Mouse (Mus musculus) hindbrain, embryonic 11.5 days (tissue): ENCODE measurements around the gene Sh3glb1. TPM values are rescaled to one million over a fixed set of nuclear protein-coding genes. Genes with fewer than 3 reads are reported as not detected.

Experiments
- ATAC-seq: fragments of 200-750 bp; cut with Nextera tagmentation; 2 replicates; pipeline ENCODE4 v1.8.0; 2017; ENCODE audit warnings: mild to moderate bottlenecking, moderate TSS enrichment, moderate library complexity; ENCODE audit not compliant: low FRiP score
- DNase-seq: peaks from one replicate; pipeline ENCODE4 v3.0.0-alpha.2; 2015; ENCODE audit warnings: low spot score
- H3K27ac ChIP-seq: fragments of 300-500 bp; sonication (generic); 2 replicates; pipeline ENCODE4 v1.5.1; 2014; ENCODE audit warnings: mild to moderate bottlenecking, low read depth, low read length
- H3K27me3 ChIP-seq: fragments of 300-500 bp; sonication (generic); 2 replicates; pipeline ENCODE4 v1.6.1; 2014; ENCODE audit warnings: mild to moderate bottlenecking, low read length, moderate library complexity, mixed read lengths; ENCODE audit not compliant: control insufficient read depth, insufficient read depth
- H3K36me3 ChIP-seq: fragments of 300-500 bp; sonication (generic); 2 replicates; pipeline ENCODE4 v1.6.1; 2014; ENCODE audit warnings: mild to moderate bottlenecking, low read length, moderate library complexity, mixed read lengths; ENCODE audit not compliant: control insufficient read depth, insufficient read depth
- H3K4me1 ChIP-seq: fragments of 300-500 bp; sonication (generic); replicated peaks from 2 replicates; pipeline ENCODE4 v1.6.1; 2014; ENCODE audit warnings: low read length, mixed read lengths; ENCODE audit not compliant: control insufficient read depth, insufficient read depth
- H3K4me2 ChIP-seq: fragments of 300-500 bp; sonication (generic); replicated peaks from 2 replicates; pipeline ENCODE4 v1.6.1; 2014; ENCODE audit warnings: mild to moderate bottlenecking, low read depth, low read length
- H3K4me3 ChIP-seq: fragments of 300-500 bp; sonication (generic); 2 replicates; pipeline ENCODE4 v1.5.1; 2014; ENCODE audit warnings: low read depth, low read length
- H3K9ac ChIP-seq: fragments of 300-500 bp; sonication (generic); 2 replicates; pipeline ENCODE4 v1.6.1; 2014; ENCODE audit warnings: low read depth, low read length
- H3K9me3 ChIP-seq: fragments of 300-500 bp; sonication (generic); 2 replicates; pipeline ENCODE4 v1.6.1; 2016; ENCODE audit warnings: low read length; ENCODE audit not compliant: control insufficient read depth
- WGBS: fragments of 180-500 bp; shearing (Covaris S2); extraction: QIAGEN DNeasy Blood & Tissue Kit; methylation state at CpG from one replicate; pipeline ENCODE4 v1.1.7; 2014; 5-methylcytosine and 5-hydroxymethylcytosine counted together
- polyA plus RNA-seq: library from polyadenylated mRNA; unstranded; fragments of >200 nt; fragmentation: Nextera tagmentation; extraction: Ambion mirVana; gene quantifications from 2 replicates; pipeline ENCODE4 v1.2.1, GENCODE M21; 2014

Sh3glb1 gene
- polyA plus RNA-seq, 1 experiment from 2014 or later = 108 TPM

DNA sequence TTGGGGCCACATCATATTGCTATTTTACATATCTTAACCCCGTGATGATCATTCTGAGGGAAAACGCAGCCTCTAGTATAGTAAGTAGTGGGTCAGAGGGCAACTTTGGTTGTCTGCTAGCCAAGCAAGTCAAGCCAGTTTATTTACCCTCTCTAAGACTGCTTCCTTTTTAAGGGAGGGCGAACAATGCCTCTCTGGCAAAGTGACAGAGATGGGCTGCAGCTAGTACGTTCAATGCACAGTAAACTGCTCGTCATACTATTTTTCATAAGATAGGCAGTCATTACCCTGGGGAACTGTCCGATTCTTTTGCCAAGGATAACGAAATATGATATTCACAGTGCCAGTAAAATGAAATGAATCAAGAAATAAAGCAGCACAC, 1.4 kb downstream of the Sh3glb1 start:
- ATAC-seq (no peak), DNase-seq (peak; percentile 18)
- Histone ChIP-seq H3K4me1 (0 out of 2 replicates have a peak, but pooled peaks cover 2% of the 10 kb centered on the region), H3K27me3 (no peaks in the 10 kb centered on the region), H3K9me3 (no peaks in the 10 kb centered on the region), H3K4me3 (peak overlapping the region; percentile 80), H3K36me3 (no peaks in the 10 kb centered on the region), H3K27ac (no peak overlapping the region), H3K9ac (peak overlapping the region; percentile 37; the same call in 1 of the 2 replicates), H3K4me2 (peak overlapping the region; percentile 43)
- WGBS = 25% methylated on average over 7 of the region's 7 CpGs

- H3K4me2 ChIP-seq = 0 out of 2 replicates have a peak overlapping the region, but pooled peaks have one; percentile 11
- 0 out of 2 replicates have a peak, but pooled peaks cover 2% of the 10 kb centered on the region for H3K4me1 ChIP-seq
- WGBS = 88% methylated on average over 6 of the region's 6 CpGs
- no peak overlapping the region for H3K27ac ChIP-seq
- no peak overlapping the region for H3K4me3 ChIP-seq
- DNase-seq (no peak), ATAC-seq (no peak)
- no peaks in the 10 kb centered on the region for H3K9me3 ChIP-seq
- H3K9ac ChIP-seq = no peak overlapping the region
- no peaks in the 10 kb centered on the region for H3K27me3 ChIP-seq
- no peaks in the 10 kb centered on the region for H3K36me3 ChIP-seq
Measured at GRCm38 (mm10) chr3:144717835-144718234, 2.3 kb downstream of the Sh3glb1 start.

- H3K9me3 ChIP-seq = no peaks in the 10 kb centered on the region
- no peaks in the 10 kb centered on the region for H3K27me3 ChIP-seq
- DNase-seq = no peak
- no peaks in the 10 kb centered on the region for H3K36me3 ChIP-seq
- 0 out of 2 replicates have a peak, but pooled peaks cover 2% of the 10 kb centered on the region for H3K4me1 ChIP-seq
- 90% methylated on average over 3 of the region's 3 CpGs for WGBS
- no peak overlapping the region for H3K9ac ChIP-seq
- H3K4me2 ChIP-seq = no peak overlapping the region
- no peak overlapping the region for H3K27ac ChIP-seq
- H3K4me3 ChIP-seq = no peak overlapping the region
- no peak for ATAC-seq
Measured at GRCm38 (mm10) chr3:144717121-144717520, 3.0 kb downstream of the Sh3glb1 start.

GRCm38 (mm10) chr3:144715901-144716300, 4.2 kb downstream of the Sh3glb1 start:
- H3K4me2 ChIP-seq = no peak overlapping the region
- H3K27me3 ChIP-seq = no peaks in the 10 kb centered on the region
- ATAC-seq (no peak), DNase-seq (no peak)
- H3K27ac ChIP-seq = no peak overlapping the region
- H3K4me1 ChIP-seq = 0 out of 2 replicates have a peak, but pooled peaks cover 2% of the 10 kb centered on the region
- no peak overlapping the region for H3K4me3 ChIP-seq
- no peaks in the 10 kb centered on the region for H3K9me3 ChIP-seq
- 74% methylated on average over 9 of the region's 9 CpGs for WGBS
- H3K9ac ChIP-seq = no peak overlapping the region
- no peaks in the 10 kb centered on the region for H3K36me3 ChIP-seq

DNA sequence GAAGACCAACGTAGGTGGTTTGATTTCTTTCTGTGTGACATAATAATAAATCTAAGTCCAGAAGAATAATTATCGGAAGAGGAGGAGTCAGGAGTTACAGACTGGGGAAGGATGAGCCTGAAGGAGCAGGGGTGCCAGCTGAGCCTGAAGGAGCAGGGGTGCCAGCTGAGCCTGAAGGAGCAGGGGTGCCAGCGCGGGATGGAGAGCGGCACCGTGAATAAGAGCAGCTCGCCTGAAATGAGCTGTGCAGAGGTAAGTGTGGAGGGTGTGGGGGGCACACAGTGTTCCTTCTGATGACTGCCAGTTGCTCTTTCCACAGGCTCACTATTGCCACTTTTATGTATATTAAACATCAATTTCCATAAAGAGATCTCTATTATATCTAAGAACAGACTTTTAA, 5.1 kb downstream of the Sh3glb1 start:
- H3K9me3 ChIP-seq = no peaks in the 10 kb centered on the region
- ATAC-seq (no peak), DNase-seq (no peak)
- H3K27me3 ChIP-seq = no peaks in the 10 kb centered on the region
- no peak overlapping the region for H3K9ac ChIP-seq
- H3K4me2 ChIP-seq = no peak overlapping the region
- 0 out of 2 replicates have a peak, but pooled peaks cover 2% of the 10 kb centered on the region for H3K4me1 ChIP-seq
- no peak overlapping the region for H3K4me3 ChIP-seq
- 92% methylated on average over 7 of the region's 7 CpGs for WGBS
- no peaks in the 10 kb centered on the region for H3K36me3 ChIP-seq
- H3K27ac ChIP-seq = no peak overlapping the region

GRCm38 (mm10) chr3:144714606-144715005, 5.5 kb downstream of the Sh3glb1 start:
- no peak for ATAC-seq
- H3K4me3 ChIP-seq = no peak overlapping the region
- no peak overlapping the region for H3K27ac ChIP-seq
- no peaks in the 10 kb centered on the region for H3K9me3 ChIP-seq
- H3K4me1 ChIP-seq = 0 out of 2 replicates have a peak, but pooled peaks cover 2% of the 10 kb centered on the region
- WGBS = 92% methylated on average over 8 of the region's 8 CpGs
- no peak overlapping the region for H3K4me2 ChIP-seq
- no peaks in the 10 kb centered on the region for H3K36me3 ChIP-seq
- no peaks in the 10 kb centered on the region for H3K27me3 ChIP-seq
- no peak overlapping the region for H3K9ac ChIP-seq
- no peak for DNase-seq

DNA sequence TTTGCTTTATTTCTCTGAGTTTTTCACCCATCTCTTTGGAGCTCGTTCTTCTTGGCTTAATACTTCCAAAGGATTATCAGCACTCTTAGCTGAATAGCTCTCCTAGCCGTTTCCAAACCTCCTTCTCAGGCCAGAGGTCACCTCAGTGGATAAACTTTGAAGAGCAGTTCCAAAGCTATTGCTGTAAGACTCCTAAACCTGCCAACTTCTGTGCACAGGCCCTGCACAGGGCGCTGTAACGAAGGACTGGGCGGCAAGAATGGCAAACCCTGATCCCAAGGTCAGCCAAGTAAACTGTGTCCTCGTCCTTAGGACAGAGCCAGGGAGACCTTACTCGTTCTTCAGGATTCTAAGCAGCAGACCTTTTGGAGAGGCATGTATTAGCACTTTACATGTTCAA, 6.0 kb downstream of the Sh3glb1 start:
- Histone ChIP-seq H3K4me2 (no peak overlapping the region), H3K4me3 (no peak overlapping the region), H3K27me3 (no peaks in the 10 kb centered on the region), H3K9ac (no peak overlapping the region), H3K9me3 (no peaks in the 10 kb centered on the region), H3K36me3 (no peaks in the 10 kb centered on the region), H3K4me1 (0 out of 2 replicates have a peak, but pooled peaks cover 2% of the 10 kb centered on the region), H3K27ac (no peak overlapping the region)
- ATAC-seq (no peak), DNase-seq (no peak)
- WGBS = 82% methylated on average over 7 of the region's 7 CpGs

DNA sequence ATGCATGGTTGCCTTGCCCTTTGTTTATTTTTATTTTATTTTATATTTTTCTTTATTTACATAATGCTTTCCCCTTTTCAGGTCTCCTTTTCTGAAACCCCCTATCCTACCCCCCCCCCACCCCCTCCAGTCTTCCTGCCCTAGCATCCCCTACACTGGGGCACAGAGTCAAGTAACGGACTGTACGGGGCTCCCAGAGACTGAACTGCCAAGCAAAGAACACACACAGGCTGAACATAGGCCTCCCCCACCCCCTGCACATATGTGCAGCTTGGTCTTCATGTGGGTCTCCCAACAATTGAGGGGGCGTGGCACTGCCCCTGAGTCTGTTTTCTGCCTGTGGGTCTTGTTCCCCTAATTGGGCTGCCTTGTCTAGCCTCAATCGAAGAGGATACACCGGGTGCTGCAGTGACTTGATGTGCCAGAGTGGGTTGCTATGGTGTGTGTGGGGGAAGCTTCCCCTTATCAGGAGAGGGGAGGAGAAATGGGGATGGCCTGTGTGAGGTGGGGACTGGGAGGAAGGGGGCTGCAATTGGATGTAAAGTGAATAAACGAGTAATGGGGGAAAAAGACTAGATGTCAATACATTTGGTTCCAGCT, 8.4 kb downstream of the Sh3glb1 start:
- ATAC-seq (peak; percentile 34; the same call in 1 of the 2 replicates), DNase-seq (no peak)
- H3K9ac ChIP-seq = no peak overlapping the region
- H3K4me2 ChIP-seq = no peak overlapping the region
- no peaks in the 10 kb centered on the region for H3K4me1 ChIP-seq
- no peak overlapping the region for H3K4me3 ChIP-seq
- H3K27me3 ChIP-seq = no peaks in the 10 kb centered on the region
- 80% methylated on average over 6 of the region's 6 CpGs for whole genome bisulfite sequencing
- no peaks in the 10 kb centered on the region for H3K9me3 ChIP-seq
- no peak overlapping the region for H3K27ac ChIP-seq
- H3K36me3 ChIP-seq = no peaks in the 10 kb centered on the region

DNA sequence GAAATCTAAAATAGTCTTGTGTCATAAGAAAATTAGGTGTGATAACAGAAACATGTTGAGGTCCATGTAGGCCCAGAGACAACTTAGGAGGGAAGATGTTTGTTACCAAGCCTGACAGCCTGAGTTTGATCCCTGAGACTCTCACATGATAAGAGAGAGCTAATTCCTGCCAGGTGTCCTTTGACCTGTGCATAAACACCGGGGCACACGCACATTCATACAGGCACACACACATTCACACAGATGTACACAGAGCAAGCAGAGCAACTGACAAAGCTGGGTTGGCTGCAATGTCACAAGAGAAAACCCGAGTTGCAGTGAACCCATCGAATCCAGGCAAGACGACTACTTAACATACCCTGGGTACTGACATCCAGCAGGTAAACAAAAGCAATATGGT, 11.5 kb downstream of the Sh3glb1 start:
- Histone ChIP-seq H3K9me3 (no peaks in the 10 kb centered on the region), H3K27ac (no peak overlapping the region), H3K4me1 (no peaks in the 10 kb centered on the region), H3K27me3 (no peaks in the 10 kb centered on the region), H3K4me2 (no peak overlapping the region), H3K9ac (no peak overlapping the region), H3K36me3 (no peaks in the 10 kb centered on the region), H3K4me3 (no peak overlapping the region)
- no peak for ATAC-seq
- no peak for DNase-seq
- WGBS = 91% methylated on average over 5 of the region's 5 CpGs
